Mouse (Mus musculus) neutrophil, adult 5-6 weeks (primary cell): ENCODE data around the gene Rbbp8nl. TPM values are rescaled to one million over a fixed set of nuclear protein-coding genes. Genes with fewer than 3 reads are reported as not detected.
A peak's percentile ranks its signal among the peaks of the same experiment; 100 is the strongest.
"Not testable (repeated sequence)": the region's sequence is repeated elsewhere in the genome, so short reads cannot be mapped to it uniquely, and the experiment has no call there.

Experiments used
- ATAC-seq: fragments of 151-379, 151-347 bp; 2 replicates; pipeline ENCODE4 v1.8.0; 2017; ENCODE audit warnings: mild to moderate bottlenecking, moderate TSS enrichment; ENCODE audit not compliant: insufficient number of reproducible peaks, poor library complexity, low FRiP score, severe bottlenecking; ENCODE audit errors: extremely low read depth
- total RNA-seq: library from RNA; stranded (forward); fragments of 200-1000 nt; gene quantifications from 2 replicates; pipeline ENCODE4 v1.2.3, GENCODE M21; 2017

The Rbbp8nl gene
- total RNA-seq, 1 experiment from 2014 or later = not detected

GRCm38 (mm10) chr2:180260610-180261480 is 28.8 kb downstream of the Rbbp8nl start:
- ATAC-seq = no peak

DNA sequence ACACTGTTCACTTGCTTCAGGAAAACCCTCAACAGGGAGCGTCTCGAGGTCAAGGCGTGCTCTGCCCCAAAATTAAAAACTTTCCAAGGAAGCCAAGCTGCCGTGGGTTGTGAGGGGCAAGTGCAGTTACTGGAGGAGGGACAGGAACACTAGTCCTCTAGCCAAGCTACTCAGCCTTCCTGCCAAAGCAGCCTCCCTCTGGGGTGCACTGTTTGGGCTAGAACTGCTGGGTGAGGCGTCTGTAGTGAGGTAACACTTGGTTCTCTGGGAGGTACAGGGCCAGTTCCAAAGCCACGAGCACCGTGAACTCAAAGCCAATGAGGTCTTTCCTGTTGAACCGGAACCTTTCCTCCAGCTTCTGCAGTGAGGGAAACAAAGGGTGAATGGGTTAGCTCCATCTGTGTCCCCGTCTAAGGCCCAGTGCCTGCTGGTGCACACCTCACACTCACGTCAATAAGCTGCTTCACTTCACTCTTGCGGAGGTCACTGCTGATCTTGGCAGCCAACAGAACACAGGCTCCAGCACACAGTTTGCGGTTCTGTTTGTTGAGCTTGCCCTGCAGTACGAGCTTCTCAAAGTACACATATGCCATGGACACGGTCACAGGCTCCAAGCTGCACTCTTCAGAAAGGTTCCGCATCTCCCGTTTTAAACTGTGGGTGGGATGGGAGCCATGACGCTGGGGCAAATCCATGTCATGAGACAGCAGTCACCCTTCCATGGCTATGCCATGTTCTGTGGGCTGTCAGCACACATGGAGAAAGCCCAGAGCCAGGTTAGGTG is 29.7 kb downstream of the Rbbp8nl start:
- not testable (repeated sequence) for ATAC-seq

- ATAC-seq = not testable (repeated sequence)
Observed at GRCm38 (mm10) chr2:180258951-180259484, 30.7 kb downstream of the Rbbp8nl start.

DNA sequence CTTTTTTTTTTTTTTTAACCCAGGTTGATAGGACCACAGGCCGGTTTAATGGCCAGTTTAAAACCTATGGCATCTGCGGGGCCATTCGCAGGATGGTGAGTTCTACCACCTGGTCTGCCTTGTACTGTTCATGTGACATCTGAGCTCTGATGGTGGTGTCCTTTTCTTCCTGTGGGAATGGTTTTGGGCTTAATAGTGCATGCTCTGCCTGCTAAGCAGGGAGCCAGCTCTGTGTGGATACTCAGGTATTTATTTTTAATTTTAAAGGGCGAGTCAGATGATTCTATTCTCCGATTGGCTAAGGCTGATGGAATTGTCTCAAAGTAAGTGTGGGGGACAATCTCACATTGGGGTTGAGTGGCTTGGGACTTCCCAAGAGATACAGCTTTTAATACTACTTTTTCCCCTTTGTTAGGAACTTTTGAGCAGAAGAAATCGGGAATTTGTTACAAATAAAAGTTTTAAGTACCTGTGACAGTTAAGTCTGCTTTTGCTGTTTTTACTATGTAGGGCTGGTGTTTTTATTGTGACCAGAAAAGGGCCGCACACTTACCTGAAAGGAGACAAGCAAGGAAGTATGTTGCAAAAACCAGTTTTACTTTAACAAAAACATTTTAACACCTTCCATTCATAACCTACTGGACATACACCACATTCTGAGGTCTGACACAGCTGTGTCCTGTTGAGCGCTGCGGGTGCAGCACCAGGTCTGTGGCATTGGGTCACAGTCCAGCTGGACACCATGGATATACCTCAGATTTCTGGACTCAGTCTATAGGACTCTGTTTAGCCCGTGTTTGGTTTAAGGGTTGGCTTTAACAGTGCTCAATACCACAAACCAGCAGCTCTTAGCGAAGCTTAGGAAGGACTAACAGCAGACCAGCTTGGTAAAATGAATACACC is 31.5 kb downstream of the Rbbp8nl start:
- ATAC-seq = no peak

DNA sequence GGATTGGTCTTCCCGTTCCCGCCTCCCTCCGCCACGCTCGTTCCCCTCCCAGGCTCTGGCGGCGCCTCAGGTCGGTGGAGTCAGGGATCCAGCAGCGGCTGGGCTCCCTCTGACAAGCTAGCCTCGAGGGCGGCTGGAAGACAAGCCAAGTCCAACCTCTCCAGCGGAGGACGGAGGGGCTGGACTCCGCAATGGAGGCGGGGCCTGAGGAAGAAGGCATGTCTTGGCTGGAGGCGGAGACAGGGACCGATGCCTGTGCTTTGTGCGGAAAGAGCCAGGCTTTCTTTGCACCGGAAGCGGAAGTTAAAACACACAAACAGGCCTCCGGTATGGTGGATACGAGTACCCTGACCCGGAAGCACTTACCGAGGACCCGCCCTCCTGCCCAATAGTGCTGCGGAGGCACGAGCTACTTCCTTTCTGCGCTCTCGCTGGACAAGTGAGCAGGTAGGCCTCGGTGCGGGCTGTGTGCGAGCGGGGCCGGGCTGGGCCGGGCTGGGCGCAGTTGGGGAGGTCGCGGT is 32.6 kb downstream of the Rbbp8nl start, which contains the start of gene Rps21:
TSS of gene Rps21 (plus strand) at position 377 of the 521 bp plus-strand sequence.
- peak; percentile 96 for ATAC-seq

DNA sequence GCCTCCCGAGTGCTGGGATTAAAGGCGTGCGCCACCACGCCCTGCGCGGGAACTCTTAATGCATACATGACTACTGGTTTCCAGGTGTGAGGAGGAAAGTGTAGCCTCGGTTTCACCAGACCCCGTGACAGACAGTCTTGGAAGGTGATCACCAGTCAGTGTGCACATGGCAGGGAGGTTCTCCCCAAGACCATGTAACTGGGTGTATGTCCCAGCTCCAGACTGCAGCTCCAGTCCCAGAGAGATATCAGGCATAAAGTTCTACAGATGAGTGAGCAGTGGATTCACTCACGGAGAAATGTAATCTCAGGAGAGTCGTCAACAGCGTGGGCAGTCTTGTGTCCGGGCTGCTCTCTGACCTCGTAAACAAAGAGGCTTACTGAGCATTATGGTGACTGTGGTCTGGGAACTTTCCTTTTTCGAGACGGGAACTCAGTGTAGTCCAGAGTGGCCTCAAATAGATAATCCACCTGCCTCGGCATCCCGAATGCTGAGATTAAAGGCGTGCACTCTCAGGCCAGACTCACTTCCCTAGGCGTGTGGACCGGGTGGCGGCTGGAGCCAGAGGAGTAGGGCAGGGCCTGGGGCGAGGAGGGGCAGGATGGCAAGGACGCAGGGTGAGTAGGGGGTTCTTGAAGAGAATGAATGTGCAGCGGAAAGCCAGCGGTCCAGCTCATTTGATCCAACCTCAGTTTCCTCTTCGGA is 33.2 kb downstream of the Rbbp8nl start:
- no peak for ATAC-seq

- ATAC-seq = no peak
Observed at GRCm38 (mm10) chr2:180255701-180256100, 34.0 kb downstream of the Rbbp8nl start.

DNA sequence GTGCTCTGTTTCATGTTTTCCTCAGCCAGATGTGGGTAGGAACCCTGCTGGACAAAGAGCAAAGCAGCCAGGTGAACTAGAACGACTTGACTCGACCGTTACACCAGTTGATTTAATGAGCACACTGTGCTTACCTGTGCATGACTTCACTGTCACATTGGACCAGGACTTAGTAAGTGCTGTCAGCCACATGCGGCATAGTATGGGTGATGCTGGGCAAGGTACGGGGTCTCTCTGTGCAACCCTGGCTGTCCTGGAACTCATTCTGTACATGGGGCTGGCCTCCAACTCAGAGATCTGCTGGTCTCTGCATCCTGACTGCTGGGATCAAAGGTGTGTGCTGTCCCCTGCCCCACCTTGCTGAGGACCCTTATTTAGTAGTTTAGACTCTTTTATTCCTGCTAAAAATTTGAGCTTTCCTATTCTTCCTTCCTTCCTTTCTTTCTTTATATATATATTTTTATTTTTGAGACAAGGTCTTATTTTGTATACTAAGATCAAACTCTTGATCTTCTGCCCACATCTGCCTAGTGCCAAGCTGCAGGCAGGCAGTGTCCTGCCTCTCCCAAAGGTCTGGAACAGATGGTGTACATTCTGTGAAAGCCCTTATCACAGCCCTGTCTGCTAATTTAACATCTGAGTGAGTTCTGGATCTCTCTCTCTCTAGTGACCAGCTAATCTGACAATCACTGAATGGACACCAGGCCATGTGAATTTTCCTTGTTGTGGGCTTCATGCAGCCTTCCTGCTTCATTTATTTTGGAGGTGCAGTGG is 35.1 kb downstream of the Rbbp8nl start:
- no peak for ATAC-seq

GRCm38 (mm10) chr2:180251838-180252237 is 37.8 kb downstream of the Rbbp8nl start:
- no peak for ATAC-seq

DNA sequence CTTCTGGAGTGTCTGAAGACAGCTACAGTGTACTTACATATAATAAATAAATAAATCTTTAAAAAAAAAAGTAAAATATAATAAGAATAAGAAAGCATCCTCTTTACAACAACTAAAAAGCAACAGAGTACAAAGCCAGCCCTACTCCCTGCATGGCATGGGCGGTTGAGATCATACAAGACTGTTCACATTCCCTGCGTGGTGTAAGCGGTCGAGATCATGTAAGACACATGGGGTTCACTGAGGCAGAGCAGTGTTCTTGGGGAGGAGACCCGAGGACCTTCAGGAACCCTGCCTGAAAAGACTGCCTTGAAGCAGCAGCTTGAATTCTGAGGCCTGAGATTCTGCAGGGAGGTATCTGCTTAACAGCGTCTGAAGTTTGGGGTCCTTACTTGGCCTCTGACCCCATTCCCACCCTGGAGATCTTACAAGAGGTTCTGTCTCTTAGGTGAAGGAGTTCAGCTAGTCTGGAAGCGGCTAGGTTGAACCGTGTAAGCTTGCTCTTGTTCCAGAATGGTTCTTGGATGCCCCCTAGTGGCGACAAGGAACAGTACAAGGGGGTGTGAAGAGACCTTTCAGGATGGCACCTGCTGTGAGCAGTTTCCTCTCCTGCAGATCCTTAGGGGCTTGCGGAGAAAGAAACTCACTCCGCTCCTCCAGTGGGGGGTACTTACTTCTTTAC is 38.6 kb downstream of the Rbbp8nl start:
- peak; percentile 89 for ATAC-seq

DNA sequence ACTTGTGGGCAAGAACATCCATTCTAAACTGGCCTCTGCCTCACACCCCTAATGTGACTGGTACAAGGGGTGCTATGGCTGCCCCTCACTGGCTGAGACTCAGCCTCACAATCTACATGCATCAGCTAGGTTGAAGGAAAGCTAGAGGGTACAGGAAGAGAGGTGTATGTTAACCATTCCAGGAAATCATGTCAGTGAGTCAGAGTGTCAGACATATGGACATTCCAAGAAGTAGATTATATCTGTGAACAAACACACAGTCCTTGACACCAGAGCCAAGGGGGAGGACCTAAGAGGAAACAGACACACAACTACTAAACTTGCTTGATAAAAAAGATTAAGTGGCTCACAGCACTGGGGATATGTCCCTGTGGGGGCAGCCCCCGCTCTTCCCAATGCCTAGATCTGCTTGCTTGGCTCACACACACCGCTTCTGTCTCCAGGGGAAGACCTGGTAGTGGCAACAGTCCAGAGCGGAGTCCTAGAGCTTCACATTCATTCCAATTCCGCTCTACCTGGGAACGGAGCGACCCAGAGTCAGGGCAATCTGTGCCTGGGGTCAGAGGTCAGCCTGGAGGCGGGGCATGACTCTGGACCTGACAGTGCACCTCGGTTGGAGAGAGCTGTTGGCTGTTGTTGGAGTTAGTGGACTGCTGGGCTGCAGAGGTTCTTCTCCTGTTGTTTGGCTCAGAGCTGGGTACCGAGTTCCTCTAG is 40.6 kb downstream of the Rbbp8nl start:
- ATAC-seq = no peak

GRCm38 (mm10) chr2:180247916-180248315 is 41.8 kb downstream of the Rbbp8nl start:
- ATAC-seq = no peak

GRCm38 (mm10) chr2:180243108-180243507 is 46.6 kb downstream of the Rbbp8nl start:
- no peak for ATAC-seq

DNA sequence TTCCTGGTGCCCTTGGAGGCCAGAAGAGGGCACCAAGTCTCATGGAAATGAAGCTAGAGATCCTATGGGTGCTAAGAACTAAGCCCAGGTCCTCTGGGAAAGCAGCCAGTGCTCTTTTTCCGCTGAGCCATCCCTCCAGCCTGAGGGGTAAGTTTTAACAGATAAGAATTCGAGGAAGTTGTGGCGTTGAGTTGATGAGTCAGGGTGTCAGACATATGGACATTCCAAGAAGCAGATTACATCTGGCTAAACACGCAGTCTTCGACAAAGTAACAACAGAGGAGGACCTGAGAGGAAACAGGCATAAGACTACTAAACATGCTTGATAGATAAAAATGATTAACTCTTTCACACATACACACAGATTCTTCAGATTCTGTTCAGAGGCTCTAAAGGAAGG is 51.1 kb downstream of the Rbbp8nl start:
- ATAC-seq = no peak

- no peak for ATAC-seq
Observed at GRCm38 (mm10) chr2:180237601-180238345, 51.9 kb downstream of the Rbbp8nl start.
